Mouse (Mus musculus): Measurements from ENCODE around the gene Gm13889.
A peak's percentile ranks its signal among the peaks of the same experiment; 100 is the strongest.

The Gm13889 gene

DNA sequence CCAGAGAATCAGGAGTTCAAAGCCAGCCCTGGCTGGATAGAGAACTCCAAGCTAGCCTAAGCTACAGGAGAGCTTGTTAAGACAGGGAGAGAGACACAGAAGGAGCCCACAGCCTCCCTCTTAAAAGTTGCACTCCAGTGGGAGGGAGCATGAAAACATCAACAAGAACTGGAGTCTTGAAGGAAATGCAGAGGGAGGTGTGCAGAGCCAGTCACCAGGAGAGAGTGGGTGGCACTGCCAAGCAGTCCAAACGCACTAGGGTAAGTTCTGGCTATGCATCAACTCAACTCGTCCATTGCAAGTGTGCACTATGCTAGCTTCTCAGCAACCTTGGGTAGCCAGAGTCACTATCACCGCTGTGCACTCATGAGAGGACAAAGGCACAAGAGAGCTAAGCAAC is 1.2 kb upstream of the Gm13889 start:
- no peak for DNase-seq (ENCODE audit: low spot score in 2 of 2)

DNA sequence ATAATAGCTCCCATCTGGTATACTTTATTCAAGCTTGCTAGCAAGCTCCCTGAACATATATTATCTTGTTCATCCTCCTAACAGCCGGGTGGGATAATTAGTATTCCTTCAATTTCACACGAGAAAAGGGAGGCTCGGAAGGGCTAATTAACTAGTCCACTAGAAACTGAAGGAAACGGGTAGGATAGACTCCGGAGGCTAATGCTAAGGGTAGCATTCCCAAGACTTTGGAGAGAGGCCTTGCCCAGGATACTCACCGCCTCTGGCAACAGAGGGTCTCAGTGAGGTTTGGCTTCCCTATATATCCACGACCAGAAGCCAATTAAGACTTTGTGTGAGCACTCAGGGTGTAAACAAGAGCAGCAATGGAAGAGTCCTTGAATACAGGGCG is 779 bp upstream of the Gm13889 start:
- no peak for DNase-seq (ENCODE audit: low spot score in 2 of 2)

DNA sequence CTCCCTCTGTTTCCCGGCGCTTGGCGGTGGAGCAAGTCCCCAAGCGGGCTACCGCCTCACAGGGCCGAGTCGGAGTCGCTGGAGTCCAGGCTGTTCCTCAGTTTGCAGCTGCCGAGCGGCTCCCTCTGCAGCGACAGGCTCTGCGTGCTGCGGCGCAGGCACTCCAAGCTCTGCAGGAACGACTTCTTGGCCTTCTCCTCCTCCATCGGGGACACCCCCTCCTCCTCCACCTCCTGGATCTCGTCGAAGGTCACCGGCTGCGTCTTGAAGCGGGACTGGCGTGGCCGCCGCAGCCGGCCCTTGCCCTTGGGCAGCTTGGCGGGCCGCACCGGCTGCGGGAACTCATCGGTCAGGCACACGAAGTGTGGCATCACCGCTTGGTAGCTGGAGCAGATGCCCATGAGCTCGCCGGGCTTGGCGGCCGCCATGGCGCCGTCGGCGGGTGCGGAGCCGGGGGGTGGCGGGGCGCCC is 635 bp downstream of the Gm13889 start:
- peak; percentile 33 to 36 for DNase-seq (ENCODE audit: low spot score in 2 of 2)

DNA sequence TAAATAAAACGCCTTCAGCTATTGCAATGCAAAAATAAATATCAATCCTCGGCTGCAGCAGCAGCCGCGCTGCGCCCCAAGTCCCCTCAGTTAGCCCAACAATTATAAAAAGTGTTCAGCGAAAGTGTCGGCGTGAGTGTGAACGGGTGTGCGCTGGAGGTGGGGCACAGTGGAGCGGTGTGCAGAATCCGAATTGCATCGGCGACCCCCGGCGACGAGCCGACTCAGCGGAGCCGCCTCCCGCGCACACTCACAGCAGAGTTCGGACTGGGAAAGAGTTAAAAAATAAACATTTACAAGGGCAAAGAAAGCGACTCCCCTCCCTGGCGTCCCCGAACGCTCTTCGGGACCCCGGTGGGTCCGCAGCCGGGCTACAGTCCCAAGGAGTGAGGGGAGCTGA is 1.1 kb downstream of the Gm13889 start:
- no peak for DNase-seq (ENCODE audit: low spot score in 2 of 2)

DNA sequence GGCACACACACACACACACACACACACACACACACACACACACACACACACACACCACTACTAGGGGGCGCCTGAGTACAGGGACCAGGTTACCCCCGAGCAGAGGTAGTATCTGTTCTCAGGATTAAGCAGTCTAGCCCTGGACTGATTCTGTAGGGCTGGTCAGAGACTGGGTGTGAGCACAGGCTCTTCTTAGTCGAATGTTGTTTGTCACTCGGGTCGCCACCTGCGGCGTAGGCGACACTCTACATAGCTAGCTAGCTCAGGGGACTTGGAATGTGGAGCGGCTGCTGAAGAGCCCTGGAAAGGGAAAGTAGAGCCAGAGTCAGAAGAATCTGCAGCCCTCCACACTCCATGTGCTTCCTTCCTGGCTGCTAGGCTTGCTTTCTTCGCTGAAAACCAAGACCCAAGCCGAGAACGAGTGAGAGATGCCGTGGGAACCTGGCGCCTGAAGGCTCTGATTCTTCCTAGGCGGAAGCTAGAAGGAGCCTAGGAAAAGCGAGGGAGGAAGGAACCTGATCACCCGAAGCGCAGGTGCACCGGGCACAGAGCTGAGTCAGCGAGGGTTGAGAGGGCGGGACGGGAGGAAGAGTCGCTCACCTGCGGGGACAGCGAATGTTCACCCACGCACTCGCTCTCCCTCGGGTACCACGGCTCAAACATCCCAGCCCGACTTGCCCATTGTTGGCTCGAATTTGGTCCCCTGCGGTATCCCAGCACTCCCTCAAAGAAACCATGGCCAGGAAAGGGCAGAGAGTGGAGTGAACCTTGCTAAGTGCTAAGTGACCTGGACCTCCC is 2.0 kb downstream of the Gm13889 start:
- DNase-seq (ENCODE audit: low spot score in 2 of 2) = no peak

DNA sequence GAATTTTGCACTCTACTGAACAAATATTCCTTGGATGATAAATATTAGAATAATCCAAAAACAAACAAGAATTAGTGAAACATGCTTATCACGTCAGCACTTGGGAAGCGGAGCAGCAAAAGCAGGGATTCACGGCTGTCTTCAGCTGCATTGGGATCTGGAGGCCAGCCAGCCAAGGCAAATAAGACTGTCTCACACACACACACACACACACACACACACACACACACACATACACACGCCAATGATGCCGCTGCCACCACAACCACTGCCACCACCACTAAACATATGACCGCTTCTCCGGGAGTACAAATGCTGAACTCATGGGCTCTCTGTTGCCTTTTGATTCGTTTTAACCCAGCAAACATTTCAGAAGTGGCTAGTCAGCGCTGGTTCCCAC is 3.3 kb downstream of the Gm13889 start:
- no peak for DNase-seq (ENCODE audit: low spot score in 2 of 2)

DNA sequence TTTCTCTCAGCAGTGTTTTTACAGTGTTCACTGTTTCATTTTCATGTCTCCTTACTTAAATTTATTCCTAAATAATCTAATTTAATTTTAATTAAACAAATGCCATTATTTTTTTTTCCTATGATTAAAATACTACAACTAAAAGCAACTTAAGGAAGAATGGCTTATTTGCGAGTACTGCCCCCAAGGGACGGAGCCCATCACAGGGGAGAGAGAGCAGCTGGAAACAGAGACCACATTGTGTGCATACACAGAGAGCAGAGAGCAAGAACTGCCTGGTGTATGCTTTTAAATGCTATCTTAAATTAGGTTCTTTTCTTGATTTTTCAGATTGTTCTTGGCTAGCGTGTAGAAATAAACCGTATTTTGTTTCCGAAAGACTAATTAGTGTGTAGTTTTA is 10.0 kb downstream of the Gm13889 start:
- DNase-seq (ENCODE audit: low spot score in 2 of 2) = no peak

DNA sequence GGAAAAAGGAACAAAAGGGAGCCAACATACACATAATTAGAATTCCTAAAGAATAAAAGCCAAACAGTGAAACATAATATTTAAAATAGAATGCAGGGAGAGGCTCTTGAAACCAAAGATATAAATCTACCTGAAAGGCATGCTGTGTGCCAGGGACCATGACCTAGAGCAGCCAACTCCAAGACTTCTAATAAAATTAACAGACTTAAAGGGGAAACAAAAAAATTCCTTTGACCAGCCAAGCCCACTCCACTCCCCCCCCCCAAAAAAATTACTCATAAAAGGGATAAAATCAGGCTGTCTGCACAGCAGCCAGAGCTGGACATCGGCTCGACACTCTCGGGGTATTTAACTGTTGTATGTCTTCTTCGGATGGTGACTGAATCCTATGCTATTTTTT is 12.1 kb downstream of the Gm13889 start:
- DNase-seq (ENCODE audit: low spot score in 2 of 2) = no peak

DNA sequence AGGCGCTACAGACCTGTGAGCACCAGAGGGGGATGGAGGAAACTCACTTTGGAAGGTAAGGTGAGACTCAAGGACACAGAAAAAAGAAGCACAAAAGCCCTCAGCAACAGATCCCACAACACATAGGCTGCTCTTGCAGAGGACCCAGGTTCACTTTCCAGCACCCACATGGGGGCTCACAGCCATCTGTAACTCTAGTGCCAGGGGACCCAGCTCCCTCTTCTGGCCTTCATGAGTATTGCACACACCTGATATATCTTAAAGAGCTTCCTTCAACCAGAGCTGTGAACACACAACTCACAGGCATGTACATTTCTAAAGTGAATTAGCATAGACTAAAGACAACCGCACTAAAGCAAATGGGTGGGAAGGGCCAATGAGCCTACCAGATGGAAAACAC is 12.9 kb downstream of the Gm13889 start:
- no peak for DNase-seq (ENCODE audit: low spot score in 2 of 2)

DNA sequence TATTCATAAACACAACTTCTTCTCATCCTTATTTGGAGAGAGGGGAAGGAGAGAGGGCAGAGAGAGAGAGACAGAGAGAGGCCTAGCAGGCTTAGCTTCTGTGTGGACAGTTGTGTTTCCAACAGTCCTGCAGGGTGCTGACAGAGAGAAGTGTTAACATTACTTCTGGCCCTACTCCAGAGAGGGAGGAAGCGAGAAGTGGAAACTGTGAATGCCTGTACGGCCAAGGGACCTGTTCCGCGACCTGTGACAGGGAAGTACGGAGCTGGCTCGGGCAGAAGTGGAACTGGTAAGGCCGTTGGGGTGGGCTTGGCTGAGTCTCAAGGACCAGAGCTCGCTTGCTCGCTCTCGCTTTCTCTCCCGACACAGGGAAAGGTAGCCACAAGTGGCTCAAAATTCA is 15.3 kb downstream of the Gm13889 start:
- no peak for DNase-seq (ENCODE audit: low spot score in 2 of 2)

DNA sequence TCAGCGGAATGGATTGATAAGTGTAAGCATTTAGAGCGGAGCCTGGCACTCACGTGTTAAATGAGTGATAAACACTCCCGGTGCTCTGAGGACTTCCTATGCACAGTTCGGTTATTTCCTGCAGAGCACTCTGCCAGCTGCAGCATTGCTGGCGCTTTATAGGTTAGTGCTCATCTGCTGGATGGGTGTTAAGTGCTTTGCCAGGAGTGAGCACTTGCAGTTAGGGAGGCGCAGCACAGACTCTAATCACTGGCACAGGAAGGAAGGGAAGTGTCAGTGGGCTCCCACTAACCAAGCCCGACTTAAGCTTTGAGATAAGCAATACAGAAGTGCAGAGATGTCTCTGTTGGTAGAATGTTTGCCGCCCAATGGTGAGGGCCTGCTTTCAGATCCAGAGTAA is 18.5 kb downstream of the Gm13889 start:
- no peak for DNase-seq (ENCODE audit: low spot score in 2 of 2)

DNA sequence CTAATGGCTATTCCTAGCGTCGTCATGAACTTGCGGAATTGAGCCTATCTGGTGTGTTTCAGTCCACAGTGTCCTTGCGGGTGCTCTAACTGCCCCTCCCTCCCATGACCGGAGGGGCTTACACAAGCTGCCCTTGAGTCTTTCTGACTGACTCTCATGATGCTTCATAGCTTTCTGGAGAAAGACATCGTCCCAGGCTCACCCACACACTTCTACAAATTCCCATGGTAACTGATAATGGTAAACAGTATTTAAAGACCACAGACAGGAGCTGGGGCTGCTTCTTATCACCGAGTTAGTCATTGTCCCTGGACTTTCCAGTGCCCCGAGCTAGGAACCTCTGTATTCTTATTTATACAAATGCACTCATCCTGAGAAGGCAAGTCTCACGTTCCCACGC is 28.1 kb downstream of the Gm13889 start:
- DNase-seq (ENCODE audit: low spot score in 2 of 2) = no peak

DNA sequence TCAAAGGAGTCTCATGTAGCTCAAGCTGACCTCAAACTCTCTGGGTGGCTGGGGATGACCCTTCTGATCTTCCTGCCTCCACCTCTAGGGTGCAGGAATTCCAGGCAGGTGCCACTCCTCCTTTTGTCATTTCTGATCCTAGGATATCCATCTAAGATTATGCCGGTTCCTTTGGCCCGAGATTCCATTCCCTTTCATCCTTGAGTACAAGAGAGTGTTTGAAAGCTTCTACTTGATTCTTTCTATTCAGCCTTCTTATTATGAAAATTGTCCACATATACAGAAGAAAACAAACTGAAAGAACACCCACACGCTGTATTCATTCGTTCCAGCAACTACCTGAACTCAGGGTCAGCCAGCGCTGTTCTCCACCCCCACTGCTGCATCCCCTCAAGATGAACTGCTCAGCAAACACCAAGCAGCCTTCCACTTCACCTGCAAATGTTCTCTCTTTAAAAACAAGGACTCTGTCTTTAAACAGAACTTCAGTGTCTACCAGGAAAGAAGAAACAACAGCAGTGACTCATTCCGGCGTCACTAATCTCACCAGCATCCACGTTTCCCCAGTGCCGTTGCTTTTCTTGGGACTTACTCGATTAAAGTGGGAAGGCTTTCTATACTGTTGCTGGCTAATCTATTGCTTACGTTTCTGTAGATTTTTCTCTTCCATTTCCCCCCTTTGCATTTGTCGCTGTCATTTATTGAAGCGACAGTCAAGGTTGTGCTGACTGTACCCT is 29.1 kb downstream of the Gm13889 start:
- no peak for DNase-seq (ENCODE audit: low spot score in 2 of 2)

DNA sequence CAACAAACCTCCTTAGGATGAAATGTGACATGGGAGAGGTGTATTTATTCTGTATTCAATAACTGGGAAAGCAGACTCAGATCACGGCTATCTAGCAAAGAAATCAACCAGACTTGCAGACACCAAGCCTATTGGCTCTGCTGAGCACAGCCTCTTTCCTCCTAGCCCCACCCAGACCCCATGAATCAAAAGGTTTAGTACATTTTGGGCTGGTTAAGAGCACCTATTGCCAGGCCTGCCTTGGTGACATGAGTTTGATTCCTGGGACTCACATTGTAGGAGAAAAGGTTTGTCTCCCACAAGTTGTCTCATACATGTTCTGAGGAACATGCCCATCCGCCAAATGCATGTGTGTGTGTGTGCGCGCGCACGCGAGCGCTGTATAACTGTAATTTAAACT is 30.9 kb downstream of the Gm13889 start:
- no peak for DNase-seq (ENCODE audit: low spot score in 2 of 2)

DNA sequence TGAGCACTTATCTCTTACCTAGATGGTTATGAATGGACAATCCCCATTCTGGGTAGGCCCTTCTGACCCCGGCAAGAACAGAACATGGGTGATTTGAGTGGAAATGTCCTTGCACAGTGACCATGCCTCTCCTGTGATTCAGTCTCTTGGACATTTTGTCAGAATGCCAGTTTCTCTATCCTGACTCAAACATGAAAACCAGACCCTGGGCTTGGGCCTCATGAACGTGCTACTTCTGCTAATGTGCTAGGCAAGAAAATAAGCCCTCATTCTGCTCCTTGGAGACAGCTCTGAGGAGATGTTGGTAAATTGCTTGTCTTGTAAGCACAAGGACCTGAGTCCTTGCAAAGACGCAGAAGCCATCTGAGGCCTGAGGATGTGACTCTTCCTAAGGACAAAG is 37.9 kb downstream of the Gm13889 start:
- DNase-seq (ENCODE audit: low spot score in 2 of 2) = no peak

DNA sequence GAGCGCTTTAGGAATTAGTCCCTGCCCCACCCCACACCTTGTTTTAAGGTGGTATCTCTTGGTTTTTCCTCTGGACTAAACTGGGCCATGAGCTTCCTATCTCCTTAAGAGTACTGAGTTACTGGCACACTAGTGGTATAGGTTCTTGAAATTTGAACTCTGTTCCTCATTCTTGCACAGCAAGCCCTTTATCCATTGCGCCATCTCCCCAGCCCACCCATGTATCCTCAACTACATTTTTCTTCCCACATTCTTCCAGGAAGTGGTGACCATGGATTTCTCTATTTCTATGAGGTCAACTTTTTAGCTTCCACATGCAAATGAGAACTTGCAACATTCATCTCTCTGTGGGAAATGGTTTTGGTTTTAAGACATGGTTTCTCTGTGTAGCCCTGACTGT is 43.4 kb downstream of the Gm13889 start:
- no peak for DNase-seq (ENCODE audit: low spot score in 2 of 2)

DNA sequence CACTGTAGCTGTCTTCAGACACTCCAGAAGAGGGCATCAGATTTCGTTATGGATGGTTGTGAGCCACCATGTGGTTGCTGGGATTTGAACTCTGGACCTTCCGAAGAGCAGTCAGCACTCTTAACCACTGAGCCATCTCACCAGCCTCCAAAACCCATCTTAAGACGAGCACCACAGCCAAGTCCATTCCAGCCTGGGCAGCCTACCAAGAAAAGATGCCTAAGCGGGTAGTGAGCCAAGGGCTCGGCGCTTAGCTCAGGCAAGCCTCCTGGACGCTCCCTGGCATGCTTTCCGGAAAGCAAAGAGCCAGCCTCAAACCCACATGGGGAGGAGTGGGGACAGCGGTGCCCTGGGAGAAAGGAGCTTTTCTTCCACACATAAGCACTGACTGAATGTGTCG is 45.1 kb downstream of the Gm13889 start:
- DNase-seq (ENCODE audit: low spot score in 2 of 2) = peak in 1 of 2 experiments; percentile 59

DNA sequence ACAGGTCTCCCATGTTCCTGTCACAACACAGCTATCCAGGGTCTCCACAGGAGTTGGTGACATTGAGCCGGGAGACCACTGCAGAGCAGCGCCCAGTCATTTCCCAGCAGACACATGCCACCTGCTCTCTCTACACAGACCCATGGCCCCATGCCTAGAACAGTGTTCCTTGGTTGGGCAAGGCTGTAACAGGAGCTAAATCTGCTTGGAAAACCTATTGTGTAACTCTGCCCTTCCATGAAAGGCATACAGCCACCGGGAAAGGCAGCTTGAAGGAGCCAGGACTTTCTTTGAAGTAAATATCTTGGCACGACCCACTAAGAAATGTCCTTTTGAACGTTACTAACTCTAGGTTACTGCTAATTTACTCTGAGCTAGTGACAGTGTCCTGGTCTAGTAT is 47.3 kb downstream of the Gm13889 start:
- DNase-seq (ENCODE audit: low spot score in 2 of 2) = peak in 1 of 2 experiments; percentile 36

DNA sequence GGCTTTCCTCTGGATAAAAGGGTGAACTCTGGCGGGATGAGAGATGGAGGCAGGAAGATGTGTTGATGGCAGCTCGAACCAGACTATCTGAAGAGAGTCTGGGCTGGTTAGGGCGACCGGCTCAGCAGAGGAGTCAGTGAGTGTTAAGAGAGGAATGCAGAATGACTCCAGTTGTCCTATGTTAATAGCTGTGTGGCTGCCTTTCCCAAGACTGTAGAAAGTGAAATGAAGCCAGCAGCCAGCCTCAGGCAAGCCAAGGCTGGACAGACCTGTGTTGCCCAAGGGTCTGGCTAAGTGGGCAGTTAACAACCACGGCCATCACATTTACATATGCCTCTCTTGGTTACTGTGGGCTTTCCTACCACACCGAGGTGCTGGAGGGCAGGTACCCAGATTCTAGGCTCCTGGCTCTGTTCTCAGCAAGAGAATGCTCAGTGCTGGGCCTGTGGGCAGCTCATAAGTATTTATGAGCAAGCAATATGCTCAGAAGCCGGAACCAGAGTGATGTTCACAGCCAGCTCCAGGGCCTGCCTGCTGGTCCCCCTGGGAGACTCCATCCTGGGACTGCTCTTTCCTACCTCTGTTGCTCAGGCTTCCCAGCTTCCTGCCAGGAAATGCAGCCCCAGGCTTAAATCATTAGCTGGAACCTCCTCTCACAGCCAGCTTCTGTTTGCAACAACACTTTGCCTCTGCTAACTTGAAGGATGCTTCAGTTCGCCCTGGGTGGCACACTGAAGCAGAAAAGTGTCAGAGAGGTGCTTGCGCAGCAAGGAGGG is 49.3 kb downstream of the Gm13889 start:
- DNase-seq (ENCODE audit: low spot score in 2 of 2) = no peak

DNA sequence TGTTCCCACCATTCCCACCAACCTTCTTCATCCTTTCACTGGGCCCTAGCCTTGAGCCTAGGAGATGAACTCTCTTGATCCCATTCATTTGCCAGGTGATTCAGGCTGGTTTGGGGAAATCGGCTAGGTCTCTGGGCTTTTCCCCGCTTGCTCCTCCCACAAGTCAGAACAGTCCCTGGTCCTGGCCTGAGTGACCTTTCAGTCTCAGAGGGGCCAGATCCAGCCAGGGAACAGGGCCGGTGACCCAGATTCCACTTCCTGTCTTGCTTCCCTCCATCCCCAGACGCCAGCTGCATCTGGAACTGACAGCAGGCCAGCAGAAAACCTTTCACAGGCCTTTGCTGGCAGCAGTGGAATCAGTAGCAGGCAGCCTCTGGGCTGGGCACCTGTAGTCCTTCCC is 50.7 kb downstream of the Gm13889 start:
- peak in 1 of 2 experiments; percentile 8 for DNase-seq (ENCODE audit: low spot score in 2 of 2)

Measured in urinary bladder, postnatal 36 days (tissue).